In the genomic region with DNA sequence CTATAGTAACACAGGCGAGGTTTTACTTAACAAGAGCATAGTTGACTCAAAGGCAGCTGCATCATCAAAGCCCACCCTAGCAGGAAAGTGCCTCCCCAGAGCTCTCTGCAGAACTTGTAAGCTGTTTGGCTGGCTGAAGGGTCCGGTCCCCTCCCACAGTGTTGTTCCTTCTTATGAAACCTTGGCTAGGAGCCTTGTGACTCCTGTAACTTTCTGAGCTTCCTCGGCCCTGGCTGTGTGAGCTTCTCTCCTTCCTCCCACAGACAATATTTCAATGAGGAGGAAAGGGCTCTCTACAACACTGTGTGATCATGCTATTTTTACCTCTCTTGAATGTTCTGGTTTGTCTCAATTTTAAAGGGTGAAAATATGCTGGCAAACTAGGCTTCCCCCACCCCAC, we compare ENCODE assay signal across 27 mouse cellular contexts. TPM values are rescaled to one million over a fixed set of nuclear protein-coding genes. Genes with fewer than 3 reads are reported as not detected.
DNase-seq lines count a peak whose midpoint lies in the region; ATAC-seq lines count a peak whose summit lies in the region.
"Had no signal": no experiment of that assay in that cellular context is flagged by ENCODE, and none has a peak within 500 bp of the region (broad histone marks: within the 10 kb centered on the region; RNA-seq: fewer than 3 reads in every experiment).

No protein-coding gene starts in this region.

- H3K4me2 ChIP-seq in heart, embryonic 12.5 days: no peak overlapping the region
- H3K4me2 ChIP-seq: forebrain, embryonic 12.5 days; hindbrain, embryonic 12.5 days; neural tube, embryonic 12.5 days had no signal

- no peak for ATAC-seq in heart, embryonic 12.5 days (ENCODE audit: insufficient number of reproducible peaks, low FRiP score)
- ATAC-seq: activated CD4-positive, CD25-positive, alpha-beta regulatory T cell, adult 4 months; liver, postnatal 0 days; Patski had no signal

- H3K36me3 ChIP-seq in heart, embryonic 12.5 days: no peaks in the 10 kb centered on the region
- H3K36me3 ChIP-seq: forebrain, embryonic 12.5 days; hindbrain, embryonic 12.5 days; midbrain, embryonic 10.5 days; neural tube, embryonic 12.5 days had no signal

- H3K27me3 ChIP-seq in heart, embryonic 12.5 days (replicated peaks): no peaks in the 10 kb centered on the region
- H3K27me3 ChIP-seq: forebrain, embryonic 12.5 days; hindbrain, embryonic 12.5 days; neural tube, embryonic 12.5 days had no signal

- no peak overlapping the region for H3K27ac ChIP-seq in heart, embryonic 12.5 days (ENCODE audit: poor library complexity, severe bottlenecking)
- H3K27ac ChIP-seq: forebrain, embryonic 12.5 days; heart, adult 2 months; hindbrain, embryonic 12.5 days; midbrain, embryonic 10.5 days; neural tube, embryonic 12.5 days had no signal

- H3K4me3 ChIP-seq in heart, embryonic 12.5 days: no peak overlapping the region
- H3K4me3 ChIP-seq: forebrain, embryonic 12.5 days; heart, adult 2 months; hindbrain, embryonic 12.5 days; midbrain, embryonic 10.5 days; neural tube, embryonic 12.5 days had no signal

- WGBS in heart, embryonic 12.5 days: 56% methylated on average over 3 of the region's 3 CpGs

- 0 out of 2 replicates have a peak, but pooled peaks cover 3% of the 10 kb centered on the region for H3K9me3 ChIP-seq in heart, embryonic 12.5 days (replicated peaks)
- H3K9me3 ChIP-seq: forebrain, embryonic 12.5 days; hindbrain, embryonic 12.5 days; midbrain, embryonic 10.5 days; neural tube, embryonic 12.5 days had no signal

- no peak overlapping the region for H3K9ac ChIP-seq in heart, embryonic 12.5 days
- H3K9ac ChIP-seq: forebrain, embryonic 12.5 days; hindbrain, embryonic 12.5 days; liver, postnatal 0 days; neural tube, embryonic 12.5 days had no signal

- peaks cover 7% of the 10 kb centered on the region; the same call in 1 of the 2 replicates for H3K4me1 ChIP-seq in heart, embryonic 12.5 days (replicated peaks)
- H3K4me1 ChIP-seq: forebrain, embryonic 12.5 days; hindbrain, embryonic 12.5 days; midbrain, embryonic 10.5 days; neural tube, embryonic 12.5 days had no signal

- peak; percentile 2 for DNase-seq in heart, adult 8-10 months (ENCODE audit: low spot score)
- peak; percentile 12 to 14 for DNase-seq in layer of hippocampus, postnatal 14 days (ENCODE audit: low spot score in 2 of 2)
- DNase-seq in layer of hippocampus, adult 9-10 months (ENCODE audit: low spot score): no peak
- DNase-seq in brain, adult 2 months (ENCODE audit: low read depth, low spot score): peak; percentile 20
- DNase-seq in ovary, postnatal 36 days (ENCODE audit: low spot score): peak; percentile 5
- no peak for DNase-seq in c-Kit-positive CD71-positive TER-119-positive erythroid progenitor cells, embryonic 14.5 days (ENCODE audit: low spot score)
- DNase-seq in frontal cortex, postnatal 14 days (ENCODE audit: low spot score in 2 of 2): no peak
- DNase-seq: adrenal gland, postnatal 36 days; cerebellum, adult 9-11 months; embryo, embryonic 11 days; heart, adult 2 months; kidney, postnatal 14 days; liver; liver, postnatal 0 days; lung, postnatal 36 days; thymus, postnatal 25 days had no signal

RNA-seq across cellular contexts. Expression of a gene that starts 28.5 kb away (rescaled TPM):
- total RNA-seq in heart, adult 8-10 months (2022): not detected
- not detected in 2 replicates for polyA plus RNA-seq in heart, embryonic 12.5 days (2016; fragmentation: Nextera tagmentation; extraction: Ambion mirVana)
- total RNA-seq in layer of hippocampus, postnatal 14 days (2021): not detected
- total RNA-seq: adrenal gland, postnatal 36 days; heart, adult 2 months; left cerebral cortex, postnatal 10 days; monocyte, adult 5-6 weeks had no signal
- polyA plus RNA-seq: activated CD4-positive, CD25-positive, alpha-beta regulatory T cell, adult 4 months; forebrain, embryonic 12.5 days; frontal cortex, adult 2 months; heart, adult 2 months; hindbrain, embryonic 12.5 days; liver, postnatal 0 days; midbrain, embryonic 10.5 days; neural tube, embryonic 12.5 days; small intestine, adult 2 months had no signal

Comparison
In these comparisons a context has a peak if more than half of its experiments do, and no peak if none do; other contexts are left out.
1. DNase-seq: peak in heart, adult 8-10 months (single experiment), layer of hippocampus, postnatal 14 days (2 of 2), brain, adult 2 months (single experiment) and ovary, postnatal 36 days (single experiment); none in layer of hippocampus, adult 9-10 months (single experiment), c-Kit-positive CD71-positive TER-119-positive erythroid progenitor cells, embryonic 14.5 days (single experiment) and frontal cortex, postnatal 14 days (0 of 2).